Mouse (Mus musculus) spleen, postnatal 10 days (tissue): Measurements from ENCODE around the gene Fam20a.
"Not testable (repeated sequence)": the region's sequence is repeated elsewhere in the genome, so short reads cannot be mapped to it uniquely, and the experiment has no call there.

Experiments
- DNase-seq, 2 experiments: peaks; one replicate each; pipeline ENCODE4 v3.0.0; 2021 to 2022; ENCODE audit warnings: low spot score in 2 of 2

The Fam20a gene

GRCm38 (mm10) chr11:109680934-109681333 is 41.1 kb downstream of the Fam20a start:
- no peak for DNase-seq

DNA sequence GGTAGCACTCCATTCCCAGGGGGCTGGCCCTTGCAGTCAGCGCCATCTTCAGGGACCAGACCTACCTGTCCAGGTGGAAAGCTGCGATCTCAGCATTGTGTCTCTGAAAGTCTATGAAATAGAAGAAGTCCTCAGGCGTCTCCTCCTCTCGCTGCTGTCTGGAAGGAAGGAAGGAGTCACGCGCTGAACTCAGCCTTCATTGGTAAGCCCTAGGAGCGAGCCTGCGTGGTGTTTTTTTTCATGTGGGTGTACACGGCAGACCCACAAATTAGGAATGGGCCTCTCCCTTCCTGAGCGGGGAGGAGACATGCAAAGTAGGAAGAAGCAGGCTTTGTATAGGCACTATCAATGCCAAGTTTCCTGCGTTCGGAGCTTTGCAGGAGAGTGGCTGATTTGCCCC is 43.8 kb downstream of the Fam20a start:
- no peak for DNase-seq

GRCm38 (mm10) chr11:109676621-109677373 is 45.3 kb downstream of the Fam20a start:
- no peak for DNase-seq

DNA sequence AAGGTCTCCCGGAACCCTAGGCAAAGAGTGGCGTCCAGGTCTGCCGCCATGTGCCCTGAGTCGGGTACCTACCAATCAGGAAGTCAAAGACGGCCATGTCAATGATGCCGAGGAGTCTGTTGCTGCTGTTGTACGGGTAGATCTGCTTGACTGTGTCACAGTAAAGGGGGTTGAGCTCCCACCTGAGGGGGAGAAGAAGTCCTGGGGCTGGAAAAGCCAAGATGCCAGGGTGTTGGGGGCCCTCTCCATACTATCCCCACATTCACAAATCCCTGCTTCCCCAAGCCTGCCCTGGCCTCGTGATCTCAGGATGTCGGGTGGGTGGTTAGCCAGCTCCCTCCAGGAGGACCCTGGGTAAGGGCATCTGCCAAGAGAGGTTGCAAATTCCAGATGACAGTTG is 46.3 kb downstream of the Fam20a start:
- DNase-seq = no peak

DNA sequence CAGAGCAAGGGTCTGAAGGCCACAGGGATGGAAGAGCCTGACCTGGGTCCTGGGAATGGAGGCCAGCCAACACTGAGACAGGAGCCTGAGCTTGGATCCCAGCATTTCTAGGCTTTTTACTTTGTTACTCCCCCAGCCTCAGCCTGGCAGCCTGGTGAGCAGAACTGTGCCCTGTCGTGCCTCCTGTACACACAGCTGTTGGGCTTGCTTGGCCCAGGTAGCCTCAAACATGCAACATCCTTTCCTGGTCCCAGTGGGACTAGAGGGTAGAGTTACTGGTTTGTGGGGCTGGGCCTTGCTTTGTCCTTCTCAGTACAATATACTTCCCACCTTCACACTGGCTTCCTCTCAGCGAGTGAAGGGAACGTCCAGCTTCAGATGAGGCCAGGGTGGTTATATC is 46.9 kb downstream of the Fam20a start:
- no peak for DNase-seq

- DNase-seq = no peak
Observed at GRCm38 (mm10) chr11:109674542-109674941, 47.5 kb downstream of the Fam20a start.

GRCm38 (mm10) chr11:109673741-109674140 is 48.3 kb downstream of the Fam20a start:
- DNase-seq = no peak

- DNase-seq = no peak
Observed at GRCm38 (mm10) chr11:109672881-109673739, 49.0 kb downstream of the Fam20a start.

DNA sequence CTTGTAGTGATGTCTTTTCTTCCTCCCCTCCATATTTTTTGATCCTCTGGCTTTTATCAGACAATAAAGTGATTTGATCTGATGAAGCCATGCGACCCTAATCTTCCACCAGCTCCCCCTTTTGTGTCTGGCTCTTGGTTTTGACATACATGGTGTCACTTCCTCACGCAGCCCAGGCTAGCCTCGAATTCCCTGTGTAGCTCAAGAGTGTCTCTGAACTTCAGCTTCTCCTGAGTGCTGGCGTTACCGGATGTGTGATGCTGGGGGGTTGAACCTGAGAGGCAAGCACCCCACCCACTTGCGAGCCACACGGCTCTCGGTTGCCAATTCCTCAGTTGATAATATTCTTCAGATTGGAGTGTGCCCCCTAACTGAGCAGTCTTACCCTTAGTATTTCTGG is 49.7 kb downstream of the Fam20a start:
- no peak for DNase-seq

DNA sequence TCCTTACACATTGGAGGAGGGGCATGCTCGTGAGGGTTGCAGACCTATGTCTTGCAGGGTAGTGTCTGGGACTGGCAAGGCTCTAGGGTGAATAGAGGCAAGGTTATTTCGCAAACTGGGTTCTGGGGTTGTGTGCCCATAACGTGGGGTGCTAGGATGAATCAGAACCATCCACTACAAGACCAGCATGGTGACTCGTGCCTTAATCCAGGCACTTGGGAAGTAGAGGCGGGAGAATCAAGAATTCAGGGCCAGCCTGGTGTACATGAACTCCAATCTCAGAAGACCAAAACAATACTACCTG is 50.1 kb downstream of the Fam20a start:
- no peak for DNase-seq

- no peak for DNase-seq
Observed at GRCm38 (mm10) chr11:109671136-109672020, 50.7 kb downstream of the Fam20a start.

GRCm38 (mm10) chr11:109670026-109670916 is 51.8 kb downstream of the Fam20a start:
- DNase-seq = no peak

GRCm38 (mm10) chr11:109669149-109669708 is 52.9 kb downstream of the Fam20a start:
- DNase-seq = no peak

GRCm38 (mm10) chr11:109668115-109668725 is 53.9 kb downstream of the Fam20a start:
- no peak for DNase-seq

DNA sequence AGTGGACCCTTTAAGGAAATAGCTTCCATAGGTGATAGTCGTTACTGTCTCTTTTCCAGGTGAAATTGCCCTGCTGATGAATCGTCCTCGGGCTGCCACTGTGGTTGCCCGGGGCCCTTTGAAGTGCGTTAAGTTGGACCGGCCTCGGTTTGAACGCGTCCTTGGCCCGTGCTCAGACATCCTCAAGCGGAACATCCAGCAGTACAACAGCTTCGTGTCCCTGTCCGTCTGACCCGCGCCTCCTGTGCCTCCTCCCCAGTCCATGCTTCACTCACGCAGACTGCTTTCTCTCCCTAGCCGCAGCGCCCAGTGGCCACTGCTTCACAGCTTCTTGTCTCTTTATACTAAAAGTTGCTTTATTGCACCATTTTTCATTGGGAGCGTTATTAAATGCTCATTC is 54.7 kb downstream of the Fam20a start:
- no peak for DNase-seq

DNA sequence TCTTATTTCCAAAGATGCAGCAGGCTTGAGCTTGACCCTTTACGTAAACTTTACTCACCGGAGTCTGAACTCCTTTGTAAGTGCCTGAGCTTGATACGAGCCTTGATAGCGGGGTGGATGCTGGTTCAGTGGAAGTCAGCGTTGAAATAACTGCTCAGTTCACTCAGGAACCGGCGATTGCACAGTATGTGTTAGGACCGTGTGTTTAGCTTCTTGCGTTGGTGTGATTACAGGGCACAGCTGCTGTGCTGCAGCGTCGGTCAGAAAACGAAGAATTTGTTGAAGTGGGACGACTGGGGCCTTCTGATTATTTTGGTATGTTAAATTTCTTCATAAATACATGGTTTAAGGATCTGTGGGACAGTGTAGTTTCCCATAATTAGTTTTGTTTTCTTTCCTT is 55.7 kb downstream of the Fam20a start:
- DNase-seq = no peak

- DNase-seq = no peak
Observed at GRCm38 (mm10) chr11:109665424-109665823, 56.7 kb downstream of the Fam20a start.

DNA sequence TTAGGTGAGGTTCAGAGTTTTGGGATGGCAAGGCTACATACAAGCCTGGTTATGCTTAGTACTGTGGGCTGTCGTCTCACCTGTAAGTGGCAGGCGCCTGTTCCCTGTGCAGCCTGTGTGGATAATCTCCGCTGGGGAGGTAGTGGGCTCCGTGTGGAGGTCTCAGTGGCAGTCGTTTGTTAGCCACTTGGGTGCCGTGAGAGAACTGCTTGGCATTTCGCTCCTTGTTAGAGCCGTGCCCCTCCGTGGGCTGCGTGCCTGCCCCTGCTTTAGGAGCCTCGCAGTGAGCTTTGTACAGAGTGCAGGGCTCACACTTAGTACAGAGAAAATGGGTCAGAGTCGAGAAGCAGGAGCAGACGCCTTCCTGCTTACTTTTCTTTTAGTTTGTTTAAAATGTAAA is 57.8 kb downstream of the Fam20a start:
- no peak for DNase-seq

DNA sequence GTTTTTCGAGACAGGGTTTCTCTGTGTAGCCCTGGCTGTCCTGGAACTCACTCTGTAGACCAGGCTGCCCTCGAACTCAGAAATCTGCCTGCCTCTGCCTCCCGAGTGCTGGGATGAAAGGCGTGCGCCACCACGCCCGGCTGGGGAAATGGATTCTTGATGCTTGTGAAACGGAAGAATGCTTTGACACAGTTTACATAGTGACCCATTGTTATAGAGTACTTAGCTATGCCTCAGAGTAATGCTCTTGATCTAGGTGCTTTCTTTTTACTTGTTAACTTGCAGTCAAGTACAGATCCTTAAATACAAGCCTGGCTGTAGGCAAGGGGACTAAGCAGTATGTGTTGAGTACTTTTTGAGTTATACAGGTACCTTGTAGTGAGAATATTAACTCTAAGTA is 61.6 kb downstream of the Fam20a start:
- DNase-seq = not testable (repeated sequence)

GRCm38 (mm10) chr11:109656232-109656631 is 65.8 kb downstream of the Fam20a start:
- no peak for DNase-seq
